Comparison of ENCODE assay signal across 16 mouse cellular contexts in genomic region chr2:69629215-69629614, GRCm38 (mm10). TPM values are rescaled to one million over a fixed set of nuclear protein-coding genes. Genes with fewer than 3 reads are reported as not detected.
DNase-seq lines count a peak whose midpoint lies in the region; ATAC-seq and TF ChIP-seq lines count a peak whose summit lies in the region.
"Had no signal": no experiment of that assay in that cellular context is flagged by ENCODE, and none has a peak within 500 bp of the region (broad histone marks: within the 10 kb centered on the region; RNA-seq: fewer than 3 reads in every experiment).

No protein-coding gene starts in this region.

- no peak overlapping the region for H3K27ac ChIP-seq in kidney, postnatal 0 days
- no peak overlapping the region for H3K27ac ChIP-seq in ES-E14 (ENCODE audit: insufficient read depth, low read depth, low read length, poor library complexity, severe bottlenecking)
- H3K27ac ChIP-seq in hindbrain, postnatal 0 days, result no peak overlapping the region
- H3K27ac ChIP-seq: heart, embryonic 15.5 days; liver, embryonic 13.5 days; midbrain, embryonic 10.5 days had no signal

- H3K36me3 ChIP-seq in kidney, postnatal 0 days (ENCODE audit: insufficient read depth, low read length), result no peaks in the 10 kb centered on the region
- H3K36me3 ChIP-seq in ES-E14 (ENCODE audit: control insufficient read depth, insufficient read depth, low read length, poor library complexity, severe bottlenecking), result no peaks in the 10 kb centered on the region
- H3K36me3 ChIP-seq in hindbrain, postnatal 0 days (ENCODE audit: insufficient read depth, low read length), result no peaks in the 10 kb centered on the region
- H3K36me3 ChIP-seq: heart, embryonic 15.5 days; liver, embryonic 13.5 days; midbrain, embryonic 10.5 days had no signal

- 0 out of 2 replicates have a peak, but pooled peaks cover 6% of the 10 kb centered on the region for H3K4me1 ChIP-seq in kidney, postnatal 0 days (replicated peaks; ENCODE audit: insufficient read depth, low read length)
- H3K4me1 ChIP-seq in ES-E14 (ENCODE audit: control insufficient read depth in 2 of 2, insufficient read depth in 2 of 2, low read length in 2 of 2, poor library complexity in 1 of 2), result no peaks in the 10 kb centered on the region
- no peaks in the 10 kb centered on the region for H3K4me1 ChIP-seq in hindbrain, postnatal 0 days (ENCODE audit: insufficient read depth, low read length)
- H3K4me1 ChIP-seq: heart, embryonic 15.5 days; liver, embryonic 13.5 days; midbrain, embryonic 10.5 days had no signal

- DNase-seq in embryo, embryonic 10.5 days (ENCODE audit: low spot score), result peak; percentile 11
- no peak for DNase-seq in embryo, embryonic 10 days (ENCODE audit: low spot score)
- peak; percentile 88 for DNase-seq in kidney, postnatal 0 days (ENCODE audit: low spot score)
- no peak for DNase-seq in kidney, postnatal 10 days
- no peak for DNase-seq in ES-E14 (ENCODE audit: low read depth, low spot score)
- peak; percentile 5 for DNase-seq in hindbrain, postnatal 0 days (ENCODE audit: low spot score)
- no peak for DNase-seq in heart, postnatal 25 days (ENCODE audit: low spot score)
- DNase-seq in left cerebral cortex, postnatal 25 days (ENCODE audit: low spot score in 2 of 2), result no peak
- DNase-seq: cerebellum, postnatal 10 days; gastrocnemius, postnatal 25 days; kidney, adult 18-20 months; liver, embryonic 13.5 days; right cerebral cortex, postnatal 4 days had no signal

- no peaks in the 10 kb centered on the region for H3K27me3 ChIP-seq in kidney, postnatal 0 days (ENCODE audit: insufficient read depth, low read length)
- H3K27me3 ChIP-seq in hindbrain, postnatal 0 days (ENCODE audit: insufficient read depth, low read length), result no peaks in the 10 kb centered on the region
- H3K27me3 ChIP-seq: heart, embryonic 15.5 days; liver, embryonic 13.5 days had no signal

- in situ Hi-C loops in ES-E14 (cut with MboI; ENCODE audit: low sequenced_read_pairs in 2 of 2, unreplicated experiment in 2 of 2), result no loop called here

- WGBS in kidney, postnatal 0 days, result 23% methylated on average over 17 of the region's 17 CpGs
- 68% methylated on average over 17 of the region's 17 CpGs for WGBS in hindbrain, postnatal 0 days

- peak; percentile 67 for ATAC-seq in kidney, postnatal 0 days (replicated peaks; ENCODE audit: low FRiP score, low read depth)
- no peak for ATAC-seq in hindbrain, postnatal 0 days

- intact Hi-C loops in heart, postnatal 25 days (cut with DNase I), result no loop called here
- intact Hi-C loops in left cerebral cortex, postnatal 25 days (cut with DNase I), result no loop called here

- H3K4me3 ChIP-seq in kidney, postnatal 0 days (replicated peaks; ENCODE audit: low read depth, low read length), result no peak overlapping the region; the same call in 1 of the 2 replicates
- H3K4me3 ChIP-seq in ES-E14 (ENCODE audit: insufficient read depth in 1 of 2, low read depth in 1 of 2, low read length in 2 of 2, poor library complexity in 1 of 2, severe bottlenecking in 1 of 2), result peak overlapping the region; percentile 35 to 66
- H3K4me3 ChIP-seq in hindbrain, postnatal 0 days (ENCODE audit: low read length), result no peak overlapping the region
- H3K4me3 ChIP-seq: erythroblast, embryonic 14.5 days; heart, embryonic 15.5 days; liver, embryonic 13.5 days; midbrain, embryonic 10.5 days had no signal

- H3K9ac ChIP-seq in kidney, postnatal 0 days (ENCODE audit: low read depth, low read length), result no peak overlapping the region
- peak overlapping the region; percentile 63; the same call in 1 of the 2 replicates for H3K9ac ChIP-seq in ES-E14 (ENCODE audit: insufficient read depth, low read depth, low read length, poor library complexity, severe bottlenecking)
- no peak overlapping the region for H3K9ac ChIP-seq in hindbrain, postnatal 0 days (replicated peaks; ENCODE audit: low read length)
- H3K9ac ChIP-seq: heart, embryonic 15.5 days; liver, embryonic 13.5 days had no signal

- H3K9me3 ChIP-seq in kidney, postnatal 0 days (replicated peaks; ENCODE audit: low read length), result no peaks in the 10 kb centered on the region
- no peaks in the 10 kb centered on the region for H3K9me3 ChIP-seq in ES-E14 (ENCODE audit: control insufficient read depth, insufficient read depth, low read depth, low read length)
- no peaks in the 10 kb centered on the region for H3K9me3 ChIP-seq in hindbrain, postnatal 0 days (ENCODE audit: low read length)
- H3K9me3 ChIP-seq: heart, embryonic 15.5 days; liver, embryonic 13.5 days had no signal

- H3K4me2 ChIP-seq in kidney, postnatal 0 days (ENCODE audit: low read length), result peak overlapping the region; percentile 44
- 0 out of 2 replicates have a peak overlapping the region, but pooled peaks have one; percentile 10 for H3K4me2 ChIP-seq in hindbrain, postnatal 0 days (ENCODE audit: low read depth, low read length)
- H3K4me2 ChIP-seq: heart, embryonic 15.5 days; liver, embryonic 13.5 days had no signal

- no peak for TF ChIP-seq CTCF in kidney, postnatal 0 days (IDR thresholded peaks at IDR 0.05; ENCODE audit: low read depth)
- TF ChIP-seq CTCF in hindbrain, postnatal 0 days (IDR thresholded peaks at IDR 0.05; ENCODE audit: low read depth), result no peak

TF ChIP-seq in ES-E14, 5 proteins besides CTCF, POLR2A, EP300 and RAD21:
- TF ChIP-seq ZC3H11A (IDR thresholded peaks at IDR 0.05; ENCODE audit: borderline replicate concordance, low read depth, low read length), result no peak
- no peak for TF ChIP-seq HCFC1 (IDR thresholded peaks at IDR 0.05; ENCODE audit: borderline replicate concordance, insufficient read depth, low read length)
- TF ChIP-seq ZNF384 (IDR thresholded peaks at IDR 0.05; ENCODE audit: low read depth, low read length), result no peak
- no peak for TF ChIP-seq MAFK (IDR thresholded peaks at IDR 0.05; ENCODE audit: insufficient read depth, low read depth, low read length)
- TF ChIP-seq CHD2 (IDR thresholded peaks at IDR 0.05; ENCODE audit: low read depth, low read length), result no peak

RNA-seq across cellular contexts. Expression of gene Bbs5, which starts 17.8 kb away (rescaled TPM):
- 18.2 and 20.4 TPM in 2 replicates for polyA plus RNA-seq in kidney, postnatal 0 days (2015; fragmentation: Nextera tagmentation; extraction: Ambion mirVana)
- total RNA-seq in ES-E14 (2012; rRNA removed), result 7.8 and 8.3 TPM in 2 replicates
- total RNA-seq in hindbrain, postnatal 0 days (2014; rRNA removed), result 13.3 and 18.3 TPM in 2 replicates
- polyA plus RNA-seq in hindbrain, postnatal 0 days (2015; fragmentation: Nextera tagmentation; extraction: Ambion mirVana), result 26.1 and 26.7 TPM in 2 replicates
- total RNA-seq in heart, postnatal 25 days (2021), result 1 to 10 TPM; 4.2 to 5.1 TPM
- 10 to 100 TPM; 22.6 to 28.3 TPM for total RNA-seq in left cerebral cortex, postnatal 25 days (2021)
- polyA plus RNA-seq: erythroblast, embryonic 14.5 days had no signal

RNA-seq across cellular contexts. Expression of gene Klhl41, which starts 40.7 kb away (rescaled TPM):
- polyA plus RNA-seq in kidney, postnatal 0 days (2015; fragmentation: Nextera tagmentation; extraction: Ambion mirVana), result 0.14 and 0.20 TPM in 2 replicates
- total RNA-seq in ES-E14 (2012; rRNA removed), result 0.37 and 0.40 TPM in 2 replicates
- 1.3 TPM in 1 of 2 replicates, not detected in the other for total RNA-seq in hindbrain, postnatal 0 days (2014; rRNA removed)
- polyA plus RNA-seq in hindbrain, postnatal 0 days (2015; fragmentation: Nextera tagmentation; extraction: Ambion mirVana), result 0.05 and 0.09 TPM in 2 replicates
- 10 to 100 TPM; 69.8 to 78.5 TPM for total RNA-seq in heart, postnatal 25 days (2021)
- under 1 TPM; 0.85 to 0.87 TPM for total RNA-seq in left cerebral cortex, postnatal 25 days (2021)
- polyA plus RNA-seq: erythroblast, embryonic 14.5 days had no signal

RNA-seq across cellular contexts. Expression of gene Lrp2, which starts 43.4 kb away (rescaled TPM):
- 37.5 TPM in 2 replicates for polyA plus RNA-seq in kidney, postnatal 0 days (2015; fragmentation: Nextera tagmentation; extraction: Ambion mirVana)
- 103 and 124 TPM in 2 replicates for total RNA-seq in ES-E14 (2012; rRNA removed)
- total RNA-seq in hindbrain, postnatal 0 days (2014; rRNA removed), result 3.9 and 5.4 TPM in 2 replicates
- polyA plus RNA-seq in hindbrain, postnatal 0 days (2015; fragmentation: Nextera tagmentation; extraction: Ambion mirVana), result 0.46 and 0.48 TPM in 2 replicates
- total RNA-seq in heart, postnatal 25 days (2021), result 1 to 10 TPM; 1.1 to 1.4 TPM
- under 1 TPM; 0.14 to 0.44 TPM for total RNA-seq in left cerebral cortex, postnatal 25 days (2021)
- total RNA-seq: gastrocnemius, postnatal 25 days had no signal
- polyA plus RNA-seq: erythroblast, embryonic 14.5 days had no signal

Comparison
In these comparisons a context has a peak if more than half of its experiments do, and no peak if none do; other contexts are left out.
1. DNase-seq: peak in embryo, embryonic 10.5 days (single experiment), kidney, postnatal 0 days (single experiment) and hindbrain, postnatal 0 days (single experiment); none in embryo, embryonic 10 days (single experiment), kidney, postnatal 10 days (single experiment), ES-E14 (single experiment), heart, postnatal 25 days (single experiment) and left cerebral cortex, postnatal 25 days (0 of 2).
2. H3K4me3 ChIP-seq: peak in ES-E14 (2 of 2); none in kidney, postnatal 0 days (single experiment) and hindbrain, postnatal 0 days (single experiment).
3. RNA of gene Klhl41, which starts 40.7 kb away (total RNA-seq): 69.8 to 78.5 TPM in heart, postnatal 25 days; 0.85 to 0.87 TPM in left cerebral cortex, postnatal 25 days, 0.37 to 0.40 TPM in ES-E14 and 1.3 TPM in hindbrain, postnatal 0 days; every median in the first group is over 10 times any median in the second.
4. RNA of gene Lrp2, which starts 43.4 kb away (total RNA-seq): 103 to 124 TPM in ES-E14; 3.9 to 5.4 TPM in hindbrain, postnatal 0 days, 1.1 to 1.4 TPM in heart, postnatal 25 days and 0.14 to 0.44 TPM in left cerebral cortex, postnatal 25 days; every median in the first group is over 10 times any median in the second.